Mouse (Mus musculus) CD4-positive helper T cell, adult 2 months (primary cell): Measurements from ENCODE around the gene Tmem115.

Experiments
- DNase-seq: peaks from one replicate; pipeline ENCODE4 v3.0.0-alpha.2; 2012; ENCODE audit warnings: low read depth, missing footprints, low spot score

Tmem115 gene

GRCm38 (mm10) chr9:107533791-107534407 is at the start of gene Tmem115:
Gene Tmem115 (plus strand): TSS chr9:107533945.
- peak; percentile 94 for DNase-seq

GRCm38 (mm10) chr9:107484302-107484701 is 49.4 kb upstream of the Tmem115 start:
- DNase-seq = no peak

- DNase-seq = no peak
Measured at GRCm38 (mm10) chr9:107484766-107485165, 49.0 kb upstream of the Tmem115 start.

GRCm38 (mm10) chr9:107486086-107486485 is 47.7 kb upstream of the Tmem115 start:
- no peak for DNase-seq

GRCm38 (mm10) chr9:107486507-107487225 is 47.1 kb upstream of the Tmem115 start:
- no peak for DNase-seq

GRCm38 (mm10) chr9:107490146-107490545 is 43.6 kb upstream of the Tmem115 start:
- DNase-seq = no peak

GRCm38 (mm10) chr9:107490625-107491024 is 43.1 kb upstream of the Tmem115 start:
- no peak for DNase-seq

GRCm38 (mm10) chr9:107493511-107493910 is 40.2 kb upstream of the Tmem115 start:
- no peak for DNase-seq

GRCm38 (mm10) chr9:107494238-107494637 is 39.5 kb upstream of the Tmem115 start:
- no peak for DNase-seq

GRCm38 (mm10) chr9:107496359-107496758 is 37.4 kb upstream of the Tmem115 start:
- no peak for DNase-seq

GRCm38 (mm10) chr9:107500708-107501286 is 32.9 kb upstream of the Tmem115 start:
- DNase-seq = no peak

GRCm38 (mm10) chr9:107502131-107502846 is 31.5 kb upstream of the Tmem115 start:
- no peak for DNase-seq

- DNase-seq = no peak
Measured at GRCm38 (mm10) chr9:107504662-107505537, 28.8 kb upstream of the Tmem115 start.

GRCm38 (mm10) chr9:107508266-107508665 is 25.5 kb upstream of the Tmem115 start:
- no peak for DNase-seq

- no peak for DNase-seq
Measured at GRCm38 (mm10) chr9:107510384-107511100, 23.2 kb upstream of the Tmem115 start.

- DNase-seq = no peak
Measured at GRCm38 (mm10) chr9:107511436-107511835, 22.3 kb upstream of the Tmem115 start.

- DNase-seq = no peak
Measured at GRCm38 (mm10) chr9:107512326-107512725, 21.4 kb upstream of the Tmem115 start.

- peak; percentile 67 for DNase-seq
Measured at GRCm38 (mm10) chr9:107514303-107514955, 19.3 kb upstream of the Tmem115 start.

- no peak for DNase-seq
Measured at GRCm38 (mm10) chr9:107520331-107520730, 13.4 kb upstream of the Tmem115 start.

- DNase-seq = no peak
Measured at GRCm38 (mm10) chr9:107521190-107521589, 12.6 kb upstream of the Tmem115 start.
